ENCODE assay signal across 8 mouse cellular contexts in the genomic region with DNA sequence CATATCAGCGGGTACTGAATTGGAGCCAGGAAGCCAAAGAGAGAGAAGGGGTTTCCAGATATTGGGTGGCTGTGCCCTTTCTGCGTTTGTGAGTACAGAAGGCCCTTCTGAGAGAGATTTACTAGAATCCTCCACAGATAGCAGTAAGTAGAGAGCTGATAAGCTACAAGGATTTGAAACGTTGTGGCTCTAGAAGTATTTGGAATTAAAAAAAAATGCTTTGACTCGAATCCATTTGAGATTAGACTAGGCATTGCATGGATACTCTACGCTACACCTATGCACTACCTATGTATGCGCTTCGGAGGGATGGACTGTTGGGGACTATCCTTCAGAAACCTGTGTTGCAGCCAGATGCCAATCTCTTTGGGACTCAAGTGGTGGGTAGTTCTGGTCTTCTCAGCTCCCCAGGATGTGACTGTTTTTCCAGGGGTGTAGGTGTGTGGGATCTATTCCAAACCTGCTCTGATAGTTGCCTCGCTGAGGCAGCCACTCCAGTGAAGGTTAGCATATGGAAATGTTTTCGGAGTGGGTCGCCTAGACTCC. TPM values are rescaled to one million over a fixed set of nuclear protein-coding genes. Genes with fewer than 3 reads are reported as not detected.
A peak's percentile ranks its signal among the peaks of the same experiment; 100 is the strongest.
DNase-seq lines count a peak whose midpoint lies in the region; ATAC-seq and TF ChIP-seq lines count a peak whose summit lies in the region.

No protein-coding gene starts in this region.

- ATAC-seq in heart, embryonic 13.5 days (ENCODE audit: extremely low read depth, insufficient number of reproducible peaks, low FRiP score, low TSS enrichment) = no peak
- no peak for ATAC-seq in embryonic facial prominence, embryonic 12.5 days (ENCODE audit: insufficient number of reproducible peaks, insufficient read depth, low FRiP score, low TSS enrichment)
- ATAC-seq in intestine, embryonic 16.5 days = no peak
- ATAC-seq in midbrain, embryonic 15.5 days (replicated peaks) = peak; percentile 37
- no peak for ATAC-seq in activated CD4-positive, CD25-positive, alpha-beta regulatory T cell, adult 4 months

- intact Hi-C loops in heart, adult 2 months (cut with DNase I) = no loop called here

- TF ChIP-seq EP300 in heart, adult 2 months (IDR thresholded peaks at IDR 0.05; ENCODE audit: insufficient read depth, low read depth, low read length) = no peak

- TF ChIP-seq POLR2A in heart, adult 2 months (IDR thresholded peaks at IDR 0.05; ENCODE audit: insufficient read depth, low read depth, low read length) = no peak

- H3K4me1 ChIP-seq in heart, embryonic 13.5 days = peaks cover 22% of the 10 kb centered on the region
- H3K4me1 ChIP-seq in heart, adult 2 months (ENCODE audit: control insufficient read depth, insufficient read depth, low read length) = no peaks in the 10 kb centered on the region
- 0 out of 2 replicates have a peak, but pooled peaks cover 3% of the 10 kb centered on the region for H3K4me1 ChIP-seq in embryonic facial prominence, embryonic 12.5 days
- H3K4me1 ChIP-seq in intestine, embryonic 16.5 days (ENCODE audit: control insufficient read depth, insufficient read depth, low read length) = peaks cover 11% of the 10 kb centered on the region
- peaks cover 5% of the 10 kb centered on the region; the same call in 1 of the 2 replicates for H3K4me1 ChIP-seq in midbrain, embryonic 15.5 days

- 0 out of 2 replicates have a peak, but pooled peaks cover 2% of the 10 kb centered on the region for H3K27me3 ChIP-seq in heart, embryonic 13.5 days (replicated peaks)
- H3K27me3 ChIP-seq in heart, adult 2 months (ENCODE audit: control insufficient read depth, insufficient read depth, low read length) = peaks cover 9% of the 10 kb centered on the region
- no peaks in the 10 kb centered on the region for H3K27me3 ChIP-seq in embryonic facial prominence, embryonic 12.5 days
- H3K27me3 ChIP-seq in intestine, embryonic 16.5 days (replicated peaks; ENCODE audit: control insufficient read depth, insufficient read depth, low read length) = 0 out of 2 replicates have a peak, but pooled peaks cover 3% of the 10 kb centered on the region
- H3K27me3 ChIP-seq in midbrain, embryonic 15.5 days (replicated peaks) = no peaks in the 10 kb centered on the region

- no peak overlapping the region for H3K27ac ChIP-seq in heart, embryonic 13.5 days (replicated peaks)
- no peak overlapping the region for H3K27ac ChIP-seq in heart, adult 2 months
- H3K27ac ChIP-seq in embryonic facial prominence, embryonic 12.5 days = no peak overlapping the region
- no peak overlapping the region for H3K27ac ChIP-seq in intestine, embryonic 16.5 days (ENCODE audit: low read length)
- peak overlapping the region; percentile 88 for H3K27ac ChIP-seq in midbrain, embryonic 15.5 days

- H3K4me3 ChIP-seq in heart, embryonic 13.5 days = peak overlapping the region; percentile 83
- no peak overlapping the region for H3K4me3 ChIP-seq in heart, adult 2 months
- H3K4me3 ChIP-seq in embryonic facial prominence, embryonic 12.5 days = peak overlapping the region; percentile 71
- peak overlapping the region; percentile 74 for H3K4me3 ChIP-seq in intestine, embryonic 16.5 days (ENCODE audit: low read length)
- H3K4me3 ChIP-seq in midbrain, embryonic 15.5 days = peak overlapping the region; percentile 95

- WGBS in heart, embryonic 13.5 days = 15% methylated on average over 10 of the region's 10 CpGs
- 24% methylated on average over 10 of the region's 10 CpGs for WGBS in heart, adult 2 months
- 13% methylated on average over 10 of the region's 10 CpGs for WGBS in embryonic facial prominence, embryonic 12.5 days
- WGBS in intestine, embryonic 16.5 days = 23% methylated on average over 10 of the region's 10 CpGs
- 10% methylated on average over 10 of the region's 10 CpGs for WGBS in midbrain, embryonic 15.5 days

- DNase-seq in heart, adult 2 months = no peak
- DNase-seq in adrenal gland, adult (ENCODE audit: inconsistent age in 2 of 2, low spot score in 1 of 2) = no peak
- DNase-seq in spleen, adult 18-20 months = no peak

- no peaks in the 10 kb centered on the region for H3K36me3 ChIP-seq in heart, embryonic 13.5 days
- H3K36me3 ChIP-seq in heart, adult 2 months (ENCODE audit: control insufficient read depth, insufficient read depth, low read length) = no peaks in the 10 kb centered on the region
- H3K36me3 ChIP-seq in embryonic facial prominence, embryonic 12.5 days = no peaks in the 10 kb centered on the region
- no peaks in the 10 kb centered on the region for H3K36me3 ChIP-seq in intestine, embryonic 16.5 days (ENCODE audit: control insufficient read depth, insufficient read depth, low read length)
- H3K36me3 ChIP-seq in midbrain, embryonic 15.5 days (replicated peaks) = no peaks in the 10 kb centered on the region

- H3K9ac ChIP-seq in heart, embryonic 13.5 days = peak overlapping the region; percentile 87; the same call in 1 of the 2 replicates
- no peak overlapping the region for H3K9ac ChIP-seq in heart, adult 2 months (ENCODE audit: low read depth, low read length)
- H3K9ac ChIP-seq in embryonic facial prominence, embryonic 12.5 days = no peak overlapping the region; the same call in 1 of the 2 replicates
- H3K9ac ChIP-seq in intestine, embryonic 16.5 days (ENCODE audit: low read depth, low read length) = no peak overlapping the region
- H3K9ac ChIP-seq in midbrain, embryonic 15.5 days = peak overlapping the region; percentile 96

- TF ChIP-seq CTCF in heart, adult 2 months (IDR thresholded peaks at IDR 0.05) = no peak

- no peaks in the 10 kb centered on the region for H3K9me3 ChIP-seq in heart, embryonic 13.5 days
- no peaks in the 10 kb centered on the region for H3K9me3 ChIP-seq in embryonic facial prominence, embryonic 12.5 days
- no peaks in the 10 kb centered on the region for H3K9me3 ChIP-seq in intestine, embryonic 16.5 days (ENCODE audit: control insufficient read depth, low read length)
- no peaks in the 10 kb centered on the region for H3K9me3 ChIP-seq in midbrain, embryonic 15.5 days

- H3K79me2 ChIP-seq in heart, adult 2 months (replicated peaks; ENCODE audit: control insufficient read depth, insufficient read depth, low read length) = no peaks in the 10 kb centered on the region

- H3K4me2 ChIP-seq in heart, embryonic 13.5 days = peak overlapping the region; percentile 100
- H3K4me2 ChIP-seq in embryonic facial prominence, embryonic 12.5 days (replicated peaks) = peak overlapping the region; percentile 75
- H3K4me2 ChIP-seq in intestine, embryonic 16.5 days (ENCODE audit: low read depth, low read length) = peak overlapping the region; percentile 94
- H3K4me2 ChIP-seq in midbrain, embryonic 15.5 days = peak overlapping the region; percentile 94

RNA-seq across cellular contexts. Expression of gene Edil3, which starts 1.8 kb away (rescaled TPM):
- 5.1 and 5.8 TPM in 2 replicates for polyA plus RNA-seq in heart, embryonic 13.5 days (2015; fragmentation: Nextera tagmentation; extraction: Ambion mirVana)
- total RNA-seq in heart, adult 2 months (2021) = under 1 TPM; 0.10 to 0.30 TPM
- 0.12 and 0.16 TPM in 2 replicates for polyA plus RNA-seq in heart, adult 2 months (2012; rRNA removed)
- polyA plus RNA-seq in embryonic facial prominence, embryonic 12.5 days (2016; fragmentation: Nextera tagmentation; extraction: Ambion mirVana) = 20.5 and 22.7 TPM in 2 replicates
- 5.7 and 6.2 TPM in 2 replicates for polyA plus RNA-seq in intestine, embryonic 16.5 days (2015; fragmentation: Nextera tagmentation; extraction: Ambion mirVana)
- polyA plus RNA-seq in midbrain, embryonic 15.5 days (2015; fragmentation: Nextera tagmentation; extraction: Ambion mirVana) = 42.9 and 46.1 TPM in 2 replicates
- under 1 TPM in 1 of 2 experiments, not detected in 1; 0.18 TPM for polyA plus RNA-seq in activated CD4-positive, CD25-positive, alpha-beta regulatory T cell, adult 4 months (2017; shearing (Covaris generic))

Comparison
In these comparisons a context has a peak if more than half of its experiments do, and no peak if none do; other contexts are left out.
1. H3K9ac ChIP-seq: peak in heart, embryonic 13.5 days (single experiment) and midbrain, embryonic 15.5 days (single experiment); none in heart, adult 2 months (single experiment), embryonic facial prominence, embryonic 12.5 days (single experiment) and intestine, embryonic 16.5 days (single experiment).
2. Peak in every context shown above with its lines, with median percentiles within 50 percentile points of each other: H3K4me2 ChIP-seq.